ENCODE assay signal across 8 mouse cellular contexts in genomic region chr5:123394957-123395881, GRCm38 (mm10). TPM values are rescaled to one million over a fixed set of nuclear protein-coding genes. Genes with fewer than 3 reads are reported as not detected.
A peak's percentile ranks its signal among the peaks of the same experiment; 100 is the strongest.
DNase-seq lines count a peak whose midpoint lies in the region; ATAC-seq and TF ChIP-seq lines count a peak whose summit lies in the region.

No protein-coding gene starts in this region.

- H3K4me1 ChIP-seq in heart, postnatal 0 days (ENCODE audit: control insufficient read depth, insufficient read depth), result peaks cover 32% of the 10 kb centered on the region
- peaks cover 55% of the 10 kb centered on the region for H3K4me1 ChIP-seq in liver, embryonic 13.5 days (replicated peaks)
- H3K4me1 ChIP-seq in neural tube, embryonic 13.5 days (replicated peaks), result peaks cover 60% of the 10 kb centered on the region

- peak; percentile 49 for DNase-seq in adrenal gland, adult 2 months
- no peak for DNase-seq in adrenal gland, adult 8-10 months
- peak; percentile 69 for DNase-seq in 416B (ENCODE audit: low read depth)
- DNase-seq in embryo, embryonic 10 days (ENCODE audit: low spot score), result peak; percentile 67
- no peak for DNase-seq in heart, postnatal 0 days (ENCODE audit: low spot score)
- DNase-seq in liver, embryonic 13.5 days, result peak; percentile 28
- no peak for DNase-seq in left cerebral cortex, postnatal 36 days (ENCODE audit: low spot score in 2 of 2)

- H3K9me3 ChIP-seq in heart, postnatal 0 days (replicated peaks; ENCODE audit: control insufficient read depth, low read length), result no peaks in the 10 kb centered on the region
- H3K9me3 ChIP-seq in liver, embryonic 13.5 days (replicated peaks), result no peaks in the 10 kb centered on the region
- H3K9me3 ChIP-seq in neural tube, embryonic 13.5 days, result no peaks in the 10 kb centered on the region

- H3K27ac ChIP-seq in heart, postnatal 0 days (ENCODE audit: low read depth), result peak overlapping the region; percentile 95
- H3K27ac ChIP-seq in liver, embryonic 13.5 days, result peak overlapping the region; percentile 76
- H3K27ac ChIP-seq in neural tube, embryonic 13.5 days (replicated peaks), result peak overlapping the region; percentile 85

- H3K4me3 ChIP-seq in heart, postnatal 0 days (ENCODE audit: low read depth, low read length), result peak overlapping the region; percentile 93
- H3K4me3 ChIP-seq in liver, embryonic 13.5 days (replicated peaks), result peak overlapping the region; percentile 85
- peak overlapping the region; percentile 98 for H3K4me3 ChIP-seq in neural tube, embryonic 13.5 days

- intact Hi-C loops in left cerebral cortex, postnatal 36 days (cut with DNase I), result no loop called here

- H3K4me2 ChIP-seq in heart, postnatal 0 days (ENCODE audit: low read depth, low read length), result peak overlapping the region; percentile 93
- H3K4me2 ChIP-seq in liver, embryonic 13.5 days, result peak overlapping the region; percentile 100
- peak overlapping the region; percentile 86 for H3K4me2 ChIP-seq in neural tube, embryonic 13.5 days

- peak overlapping the region; percentile 91 for H3K9ac ChIP-seq in heart, postnatal 0 days (replicated peaks; ENCODE audit: low read depth, low read length)
- H3K9ac ChIP-seq in liver, embryonic 13.5 days, result peak overlapping the region; percentile 91
- H3K9ac ChIP-seq in neural tube, embryonic 13.5 days, result peak overlapping the region; percentile 97

- H3K27me3 ChIP-seq in heart, postnatal 0 days (ENCODE audit: control insufficient read depth, insufficient read depth, low read length), result no peaks in the 10 kb centered on the region
- H3K27me3 ChIP-seq in liver, embryonic 13.5 days, result no peaks in the 10 kb centered on the region
- H3K27me3 ChIP-seq in neural tube, embryonic 13.5 days, result no peaks in the 10 kb centered on the region

- TF ChIP-seq CTCF in heart, postnatal 0 days (IDR thresholded peaks at IDR 0.05; ENCODE audit: low read depth), result no peak

- no peak for TF ChIP-seq EP300 in heart, postnatal 0 days (IDR thresholded peaks at IDR 0.05; ENCODE audit: low read depth)

- under 1% methylated on average over 65 of the region's 65 CpGs for WGBS in heart, postnatal 0 days
- under 1% methylated on average over 65 of the region's 65 CpGs for WGBS in liver, embryonic 13.5 days (ENCODE audit: insufficient replicate concordance)
- under 1% methylated on average over 65 of the region's 65 CpGs for WGBS in neural tube, embryonic 13.5 days

- peak; percentile 7; the same call in 1 of the 2 replicates for ATAC-seq in heart, postnatal 0 days (ENCODE audit: insufficient read depth, low read depth)
- ATAC-seq in liver, embryonic 13.5 days (ENCODE audit: low read depth), result peak; percentile 24
- ATAC-seq in neural tube, embryonic 13.5 days (ENCODE audit: low read depth), result peak; percentile 38

- H3K36me3 ChIP-seq in heart, postnatal 0 days (replicated peaks; ENCODE audit: control insufficient read depth, insufficient read depth, low read length), result 0 out of 2 replicates have a peak, but pooled peaks cover 4% of the 10 kb centered on the region
- H3K36me3 ChIP-seq in liver, embryonic 13.5 days, result no peaks in the 10 kb centered on the region
- no peaks in the 10 kb centered on the region for H3K36me3 ChIP-seq in neural tube, embryonic 13.5 days

RNA-seq across cellular contexts. Expression of gene Mlxip, which starts 0.6 kb away (rescaled TPM):
- 10 to 100 TPM; 15.2 to 27.4 TPM for total RNA-seq in adrenal gland, adult 2 months (2021)
- 45.5 TPM in 2 replicates for polyA plus RNA-seq in adrenal gland, adult 2 months (2012; rRNA removed)
- total RNA-seq in adrenal gland, adult 8-10 months (2022), result 10 to 100 TPM; 21.6 to 32.8 (median 27.1) TPM
- 12.0 and 13.4 TPM in 2 replicates for total RNA-seq in heart, postnatal 0 days (2014; rRNA removed; ENCODE audit: low replicate concordance)
- 5.9 and 7.3 TPM in 2 replicates for polyA plus RNA-seq in heart, postnatal 0 days (2015; fragmentation: Nextera tagmentation; extraction: Ambion mirVana)
- 3.2 and 3.6 TPM in 2 replicates for polyA plus RNA-seq in liver, embryonic 13.5 days (2015; fragmentation: Nextera tagmentation; extraction: Ambion mirVana)
- 23.5 and 28.4 TPM in 2 replicates for polyA plus RNA-seq in neural tube, embryonic 13.5 days (2015; fragmentation: Nextera tagmentation; extraction: Ambion mirVana)
- 10 to 100 TPM; 15.3 to 19.4 TPM for total RNA-seq in left cerebral cortex, postnatal 36 days (2021)

RNA-seq across cellular contexts. Expression of gene Bcl7a, which starts 51.6 kb away (rescaled TPM):
- 10 to 100 TPM in 1 of 2 experiments, 1 to 10 TPM in 1; 6.1 to 11.2 TPM for total RNA-seq in adrenal gland, adult 2 months (2021)
- 5.2 and 6.1 TPM in 2 replicates for polyA plus RNA-seq in adrenal gland, adult 2 months (2012; rRNA removed)
- total RNA-seq in adrenal gland, adult 8-10 months (2022), result 10 to 100 TPM in 3 of 4 experiments, 1 to 10 TPM in 1; 9.7 to 15.1 (median 13.2) TPM
- total RNA-seq in heart, postnatal 0 days (2014; rRNA removed; ENCODE audit: low replicate concordance), result 10.2 and 11.2 TPM in 2 replicates
- polyA plus RNA-seq in heart, postnatal 0 days (2015; fragmentation: Nextera tagmentation; extraction: Ambion mirVana), result 6.6 TPM in 2 replicates
- polyA plus RNA-seq in liver, embryonic 13.5 days (2015; fragmentation: Nextera tagmentation; extraction: Ambion mirVana), result 6.6 and 7.9 TPM in 2 replicates
- polyA plus RNA-seq in neural tube, embryonic 13.5 days (2015; fragmentation: Nextera tagmentation; extraction: Ambion mirVana), result 47.4 and 52.6 TPM in 2 replicates
- total RNA-seq in left cerebral cortex, postnatal 36 days (2021), result 10 to 100 TPM; 69.0 to 71.7 TPM

Comparison
In these comparisons a context has a peak if more than half of its experiments do, and no peak if none do; other contexts are left out.
1. DNase-seq: peak in adrenal gland, adult 2 months (single experiment), 416B (single experiment), embryo, embryonic 10 days (single experiment) and liver, embryonic 13.5 days (single experiment); none in adrenal gland, adult 8-10 months (single experiment), heart, postnatal 0 days (single experiment) and left cerebral cortex, postnatal 36 days (0 of 2).
2. Peak in every context shown above with its lines, with median percentiles within 50 percentile points of each other: ATAC-seq, H3K27ac ChIP-seq, H3K4me2 ChIP-seq, H3K4me3 ChIP-seq and H3K9ac ChIP-seq.